Mouse (Mus musculus): ENCODE measurements around the gene Olfr830. TPM values are rescaled to one million over a fixed set of nuclear protein-coding genes. Genes with fewer than 3 reads are reported as not detected.
"Not testable (repeated sequence)": the region's sequence is repeated elsewhere in the genome, so short reads cannot be mapped to it uniquely, and the experiment has no call there.

Olfr830 gene
- polyA plus RNA-seq (2011; ENCODE audit: insufficient read depth, insufficient read length, low read depth, missing spikeins): not detected in 2 replicates

- Histone ChIP-seq H3K27me3 (ENCODE audit: control insufficient read depth, insufficient read depth, low read length, poor library complexity, severe bottlenecking) (no peaks in the 10 kb centered on the region), H3K9me3 (replicated peaks; ENCODE audit: control insufficient read depth, insufficient read depth, low read length, poor library complexity, severe bottlenecking) (no peaks in the 10 kb centered on the region), H3K27ac (ENCODE audit: insufficient read depth, low read length) (no peak within 1 kb of the TSS), H3K36me3 (ENCODE audit: control insufficient read depth, insufficient read depth, low read length, poor library complexity, severe bottlenecking) (no peaks in the 10 kb centered on the region), H3K4me3 (ENCODE audit: low read depth, low read length) (no peak within 1 kb of the TSS), H3K9ac (ENCODE audit: low read depth, poor library complexity, severe bottlenecking) (no peak within 1 kb of the TSS), H3K4me1 (ENCODE audit: control insufficient read depth, insufficient read depth, low read length) (no peaks in the 10 kb centered on the region)
- TF ChIP-seq CTCF (IDR thresholded peaks at IDR 0.05; ENCODE audit: low read depth, low read length) (no peak), EP300 (IDR thresholded peaks at IDR 0.05; ENCODE audit: insufficient read depth, low read depth, low read length) (no peak), POLR2A (IDR thresholded peaks at IDR 0.05; ENCODE audit: insufficient read depth, low read length) (no peak)
Measured at GRCm38 (mm10) chr9:18874393-18874792, at the start of gene Olfr830. Olfr830 (plus strand) TSS chr9:18874693.

DNA sequence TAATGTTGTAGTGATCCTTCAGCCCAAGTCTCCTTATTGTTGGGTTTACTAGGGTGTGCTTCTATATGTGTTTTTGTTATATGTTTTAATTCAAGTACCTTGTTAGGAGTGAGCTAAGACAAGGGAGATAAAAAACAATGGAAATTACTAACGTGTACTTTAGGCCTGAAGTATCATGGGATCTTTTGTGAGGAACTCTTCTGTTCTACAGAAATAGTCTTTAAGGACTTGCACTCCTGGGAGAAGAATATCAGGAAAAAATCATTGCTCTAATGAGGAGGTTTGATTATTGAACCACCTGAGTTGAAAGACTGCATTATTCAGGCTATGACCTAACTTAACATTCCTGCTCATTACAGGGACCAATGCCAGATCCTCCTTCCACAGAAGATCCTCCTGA is 19.9 kb upstream of the Olfr830 start, which contains the start of gene Olfr829:
Olfr829 (plus strand) TSS at position 301 of the 400 bp plus-strand sequence.
- Histone ChIP-seq H3K4me3 (ENCODE audit: low read depth, low read length) (no peak within 1 kb of the TSS), H3K36me3 (ENCODE audit: control insufficient read depth, insufficient read depth, low read length, poor library complexity, severe bottlenecking) (no peaks in the 10 kb centered on the region), H3K9ac (ENCODE audit: low read depth, poor library complexity, severe bottlenecking) (no peak within 1 kb of the TSS), H3K27ac (ENCODE audit: insufficient read depth, low read length) (no peak within 1 kb of the TSS), H3K27me3 (ENCODE audit: control insufficient read depth, insufficient read depth, low read length, poor library complexity, severe bottlenecking) (no peaks in the 10 kb centered on the region), H3K9me3 (replicated peaks; ENCODE audit: control insufficient read depth, insufficient read depth, low read length, poor library complexity, severe bottlenecking) (no peaks in the 10 kb centered on the region), H3K4me1 (ENCODE audit: control insufficient read depth, insufficient read depth, low read length) (no peaks in the 10 kb centered on the region)
- TF ChIP-seq POLR2A (IDR thresholded peaks at IDR 0.05; ENCODE audit: insufficient read depth, low read length) (no peak), CTCF (IDR thresholded peaks at IDR 0.05; ENCODE audit: low read depth, low read length) (no peak), EP300 (IDR thresholded peaks at IDR 0.05; ENCODE audit: insufficient read depth, low read depth, low read length) (no peak)

- H3K9me3 ChIP-seq (replicated peaks; ENCODE audit: control insufficient read depth, insufficient read depth, low read length, poor library complexity, severe bottlenecking): peaks cover 10% of the 10 kb centered on the region
- not testable (repeated sequence) for H3K4me3 ChIP-seq (ENCODE audit: low read depth, low read length); H3K9ac ChIP-seq (ENCODE audit: low read depth, poor library complexity, severe bottlenecking); H3K27me3 ChIP-seq (ENCODE audit: control insufficient read depth, insufficient read depth, low read length, poor library complexity, severe bottlenecking); H3K36me3 ChIP-seq (ENCODE audit: control insufficient read depth, insufficient read depth, low read length, poor library complexity, severe bottlenecking); H3K4me1 ChIP-seq (ENCODE audit: control insufficient read depth, insufficient read depth, low read length)
- H3K27ac ChIP-seq (ENCODE audit: insufficient read depth, low read length): 0 out of 2 replicates have a peak overlapping the region, but pooled peaks have one; percentile 59
Measured at GRCm38 (mm10) chr9:18907699-18908098, 33.2 kb downstream of the Olfr830 start.

DNA sequence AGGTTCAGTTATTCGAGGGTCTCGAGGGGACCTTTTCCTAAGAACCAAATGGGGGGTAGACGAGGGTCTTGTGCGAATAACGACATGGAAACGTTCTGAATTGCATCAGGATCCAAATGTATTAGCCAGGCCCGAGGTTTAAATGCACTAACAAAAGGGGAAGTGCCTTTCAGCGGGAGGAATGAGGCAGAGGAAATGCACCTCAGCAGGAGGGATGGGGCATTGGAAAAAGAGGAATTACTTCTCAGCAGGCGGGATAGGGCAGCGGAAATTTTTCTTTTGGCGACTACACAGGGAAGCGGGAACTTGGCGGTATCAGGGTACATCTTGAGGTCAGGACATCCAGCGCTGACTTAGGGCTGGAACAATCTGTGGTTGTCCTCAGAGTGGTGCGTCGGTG is 53.4 kb downstream of the Olfr830 start:
- not testable (repeated sequence) for H3K27me3 ChIP-seq (ENCODE audit: control insufficient read depth, insufficient read depth, low read length, poor library complexity, severe bottlenecking); H3K9ac ChIP-seq (ENCODE audit: low read depth, poor library complexity, severe bottlenecking); H3K4me3 ChIP-seq (ENCODE audit: low read depth, low read length); H3K4me1 ChIP-seq (ENCODE audit: control insufficient read depth, insufficient read depth, low read length); H3K27ac ChIP-seq (ENCODE audit: insufficient read depth, low read length); H3K36me3 ChIP-seq (ENCODE audit: control insufficient read depth, insufficient read depth, low read length, poor library complexity, severe bottlenecking)
- peaks cover 13% of the 10 kb centered on the region; the same call in 1 of the 2 replicates for H3K9me3 ChIP-seq (replicated peaks; ENCODE audit: control insufficient read depth, insufficient read depth, low read length, poor library complexity, severe bottlenecking)

Other genes starting within 250 kb of the Olfr830 start
- gene Muc16, start 200.2 kb upstream of the Olfr830 start, polyA plus RNA-seq (2011; ENCODE audit: insufficient read depth, insufficient read length, low read depth, missing spikeins): 0.03 and 0.15 TPM in 2 replicates
- gene Olfr24, start 110.7 kb upstream of the Olfr830 start, polyA plus RNA-seq (2011; ENCODE audit: insufficient read depth, insufficient read length, low read depth, missing spikeins): not detected in 2 replicates
- gene Olfr828, start 55.2 kb upstream of the Olfr830 start, polyA plus RNA-seq (2011; ENCODE audit: insufficient read depth, insufficient read length, low read depth, missing spikeins): not detected in 2 replicates
- not detected in 2 replicates for gene Olfr829, start 19.8 kb upstream of the Olfr830 start, polyA plus RNA-seq (2011; ENCODE audit: insufficient read depth, insufficient read length, low read depth, missing spikeins)
- gene Olfr832, start 62.4 kb downstream of the Olfr830 start, polyA plus RNA-seq (2011; ENCODE audit: insufficient read depth, insufficient read length, low read depth, missing spikeins): not detected in 2 replicates
- not detected in 2 replicates for gene Olfr834, start 113.3 kb downstream of the Olfr830 start, polyA plus RNA-seq (2011; ENCODE audit: insufficient read depth, insufficient read length, low read depth, missing spikeins)
- not detected in 2 replicates for gene Olfr835, start 158.0 kb downstream of the Olfr830 start, polyA plus RNA-seq (2011; ENCODE audit: insufficient read depth, insufficient read length, low read depth, missing spikeins)
- not detected in 2 replicates for gene Olfr836, start 245.7 kb downstream of the Olfr830 start, polyA plus RNA-seq (2011; ENCODE audit: insufficient read depth, insufficient read length, low read depth, missing spikeins)

Data from ES-Bruce4 (cell line).